Mouse (Mus musculus) lung, postnatal 0 days (tissue): ENCODE data around the gene Mmadhc. TPM values are rescaled to one million over a fixed set of nuclear protein-coding genes. Genes with fewer than 3 reads are reported as not detected.

Experiments used
- ATAC-seq: fragments of 200-750 bp; cut with Nextera tagmentation; 2 replicates; pipeline ENCODE4 v1.8.0; 2017; ENCODE audit warnings: moderate library complexity
- DNase-seq: peaks from one replicate; pipeline ENCODE4 v3.0.0-alpha.2; 2016; ENCODE audit warnings: low spot score
- H3K27ac ChIP-seq: fragments of 300-500 bp; sonication (generic); 2 replicates; pipeline ENCODE4 v1.5.1; 2014; ENCODE audit warnings: antibody characterized with exemption, mild to moderate bottlenecking, low read length, mixed read lengths
- H3K27me3 ChIP-seq: fragments of 300-500 bp; sonication (generic); replicated peaks from 2 replicates; pipeline ENCODE4 v1.6.1; 2014; ENCODE audit warnings: low read length, mixed read lengths; ENCODE audit not compliant: insufficient read depth
- H3K36me3 ChIP-seq: fragments of 300-500 bp; sonication (generic); 2 replicates; pipeline ENCODE4 v1.6.1; 2014; ENCODE audit warnings: low read length, mixed read lengths; ENCODE audit not compliant: insufficient read depth
- H3K4me1 ChIP-seq: fragments of 300-500 bp; sonication (generic); 2 replicates; pipeline ENCODE4 v1.6.1; 2014; ENCODE audit warnings: antibody characterized with exemption, low read depth, low read length, mixed read lengths; ENCODE audit not compliant: insufficient read depth
- H3K4me2 ChIP-seq: fragments of 300-500 bp; sonication (generic); replicated peaks from 2 replicates; pipeline ENCODE4 v1.6.1; 2014; ENCODE audit warnings: low read depth, mild to moderate bottlenecking, low read length, moderate library complexity, mixed read lengths
- H3K4me3 ChIP-seq: fragments of 300-500 bp; sonication (generic); 2 replicates; pipeline ENCODE4 v1.5.1; 2014; ENCODE audit warnings: low read depth, low read length
- H3K9ac ChIP-seq: fragments of 300-500 bp; sonication (generic); replicated peaks from 2 replicates; pipeline ENCODE4 v1.6.1; 2014; ENCODE audit warnings: low read depth, mild to moderate bottlenecking
- H3K9me3 ChIP-seq: fragments of 300-500 bp; sonication (generic); 2 replicates; pipeline ENCODE4 v1.6.1; 2016; ENCODE audit warnings: low read length, mixed read lengths
- EP300 ChIP-seq: IDR thresholded peaks from 2 replicates; pipeline ENCODE4 v1.6.1; 2016; ENCODE audit warnings: antibody characterized with exemption, mild to moderate bottlenecking, control low read depth
- WGBS: fragments of 180-500 bp; shearing (Covaris S2); extraction: QIAGEN DNeasy Blood & Tissue Kit; methylation state at CpG from one replicate; pipeline ENCODE4 v1.1.7; 2014; 5-methylcytosine and 5-hydroxymethylcytosine counted together
- polyA plus RNA-seq: library from polyadenylated mRNA; unstranded; fragments of >200 nt; fragmentation: Nextera tagmentation; extraction: Ambion mirVana; gene quantifications from 2 replicates; pipeline ENCODE4 v1.2.1, GENCODE M21; 2015

The Mmadhc gene
- polyA plus RNA-seq, 1 experiment from 2014 or later, result 109 TPM

DNA sequence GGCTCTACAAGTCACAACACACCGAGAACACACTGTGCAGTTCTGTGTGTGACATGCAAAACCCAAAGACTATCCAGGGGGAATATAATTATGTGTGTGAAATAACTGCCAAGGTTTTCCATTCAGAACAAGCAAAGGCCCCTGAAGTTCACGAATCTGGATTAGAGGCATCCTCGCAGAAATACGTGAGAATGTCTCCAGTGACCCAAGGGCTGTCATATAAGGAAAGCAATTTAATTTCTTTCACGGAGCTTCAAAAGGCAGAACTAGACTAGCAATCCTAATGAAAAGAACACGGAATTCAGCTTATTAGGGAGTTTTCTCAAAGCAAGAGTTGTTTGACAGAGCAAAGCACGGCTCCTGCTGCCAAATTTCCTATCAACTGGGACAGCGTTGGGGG lies 63.1 kb downstream of the Mmadhc start:
- no peak for TF ChIP-seq EP300
- no peaks in the 10 kb centered on the region for H3K36me3 ChIP-seq
- no peak overlapping the region for H3K4me2 ChIP-seq
- ATAC-seq (no peak), DNase-seq (no peak)
- H3K27me3 ChIP-seq, result no peaks in the 10 kb centered on the region
- 68% methylated on average over 8 of the region's 8 CpGs for WGBS
- no peak overlapping the region for H3K4me3 ChIP-seq
- H3K4me1 ChIP-seq, result no peaks in the 10 kb centered on the region
- no peak overlapping the region for H3K27ac ChIP-seq
- no peak overlapping the region for H3K9ac ChIP-seq
- H3K9me3 ChIP-seq, result no peaks in the 10 kb centered on the region

Other genes with a start within 250 kb of the Mmadhc start
- 0.78 and 1.1 TPM in 2 replicates for gene Lypd6, start 230.4 kb downstream of the Mmadhc start, polyA plus RNA-seq